9 mouse cellular contexts compared by ENCODE assay signal in genomic region chr5:66679222-66679621, GRCm38 (mm10). TPM values are rescaled to one million over a fixed set of nuclear protein-coding genes. Genes with fewer than 3 reads are reported as not detected.
DNase-seq lines count a peak whose midpoint lies in the region; ATAC-seq and TF ChIP-seq lines count a peak whose summit lies in the region.
"Had no signal": no experiment of that assay in that cellular context is flagged by ENCODE, and none has a peak within 500 bp of the region (broad histone marks: within the 10 kb centered on the region; RNA-seq: fewer than 3 reads in every experiment).

No protein-coding gene starts in this region.

- no peaks in the 10 kb centered on the region for H3K9me3 ChIP-seq in hindbrain, embryonic 14.5 days (ENCODE audit: control insufficient read depth, low read length)
- no peaks in the 10 kb centered on the region for H3K9me3 ChIP-seq in midbrain, postnatal 0 days (ENCODE audit: low read length)
- no peaks in the 10 kb centered on the region for H3K9me3 ChIP-seq in intestine, embryonic 16.5 days (ENCODE audit: control insufficient read depth, low read length)
- H3K9me3 ChIP-seq: embryonic facial prominence, embryonic 12.5 days had no signal

- peaks cover 55% of the 10 kb centered on the region for H3K36me3 ChIP-seq in hindbrain, embryonic 14.5 days (replicated peaks; ENCODE audit: control insufficient read depth, insufficient read depth)
- peaks cover 37% of the 10 kb centered on the region for H3K36me3 ChIP-seq in midbrain, postnatal 0 days (ENCODE audit: insufficient read depth, low read length)
- no peaks in the 10 kb centered on the region for H3K36me3 ChIP-seq in intestine, embryonic 16.5 days (ENCODE audit: control insufficient read depth, insufficient read depth, low read length)
- H3K36me3 ChIP-seq: embryonic facial prominence, embryonic 12.5 days had no signal

- peaks cover 19% of the 10 kb centered on the region for H3K4me1 ChIP-seq in hindbrain, embryonic 14.5 days (replicated peaks; ENCODE audit: control insufficient read depth, insufficient read depth, low read length)
- peaks cover 13% of the 10 kb centered on the region for H3K4me1 ChIP-seq in midbrain, postnatal 0 days (ENCODE audit: insufficient read depth, low read length)
- no peaks in the 10 kb centered on the region; the same call in 1 of the 2 replicates for H3K4me1 ChIP-seq in intestine, embryonic 16.5 days (ENCODE audit: control insufficient read depth, insufficient read depth, low read length)

- no peak for ATAC-seq in hindbrain, embryonic 14.5 days (ENCODE audit: low FRiP score)
- ATAC-seq in midbrain, postnatal 0 days (ENCODE audit: low FRiP score) = no peak
- no peak for ATAC-seq in intestine, embryonic 16.5 days
- no peak for ATAC-seq in megakaryocyte, adult 5-6 weeks (ENCODE audit: poor library complexity, severe bottlenecking)

- no peaks in the 10 kb centered on the region for H3K27me3 ChIP-seq in hindbrain, embryonic 14.5 days (ENCODE audit: control insufficient read depth, insufficient read depth, low read length)
- no peaks in the 10 kb centered on the region for H3K27me3 ChIP-seq in midbrain, postnatal 0 days (ENCODE audit: insufficient read depth, low read length)
- H3K27me3 ChIP-seq in intestine, embryonic 16.5 days (replicated peaks; ENCODE audit: control insufficient read depth, insufficient read depth, low read length) = peaks cover 21% of the 10 kb centered on the region

- TF ChIP-seq CTCF in midbrain, postnatal 0 days (IDR thresholded peaks at IDR 0.05) = no peak

- H3K4me2 ChIP-seq in hindbrain, embryonic 14.5 days (replicated peaks) = peak overlapping the region; percentile 63
- H3K4me2 ChIP-seq in midbrain, postnatal 0 days (ENCODE audit: low read depth, low read length, poor library complexity, severe bottlenecking) = peak overlapping the region; percentile 57
- H3K4me2 ChIP-seq in intestine, embryonic 16.5 days (ENCODE audit: low read depth, low read length) = no peak overlapping the region
- H3K4me2 ChIP-seq: embryonic facial prominence, embryonic 12.5 days had no signal

- peak; percentile 15 to 37 for DNase-seq in heart, postnatal 14 days
- DNase-seq in heart, adult 9 months (ENCODE audit: low spot score in 2 of 2) = no peak
- DNase-seq in adrenal gland, postnatal 14 days = peak; percentile 79
- DNase-seq in hindbrain, embryonic 14.5 days (ENCODE audit: low spot score) = no peak
- DNase-seq in midbrain, postnatal 0 days (ENCODE audit: low spot score) = peak; percentile 58
- DNase-seq in spleen, postnatal 10 days (ENCODE audit: low spot score in 2 of 2) = no peak

- H3K4me3 ChIP-seq in hindbrain, embryonic 14.5 days (replicated peaks; ENCODE audit: low read length) = peak overlapping the region; percentile 71
- H3K4me3 ChIP-seq in midbrain, postnatal 0 days (ENCODE audit: low read depth, low read length) = peak overlapping the region; percentile 83
- no peak overlapping the region for H3K4me3 ChIP-seq in intestine, embryonic 16.5 days (ENCODE audit: low read length)
- H3K4me3 ChIP-seq: embryonic facial prominence, embryonic 12.5 days had no signal

- 40% methylated on average over 10 of the region's 10 CpGs for WGBS in hindbrain, embryonic 14.5 days
- 36% methylated on average over 10 of the region's 10 CpGs for WGBS in midbrain, postnatal 0 days
- 66% methylated on average over 10 of the region's 10 CpGs for WGBS in intestine, embryonic 16.5 days

- intact Hi-C loops in heart, postnatal 14 days (cut with DNase I) = loop anchor here (5.0 kb wide), 1 partner anchor 57 kb away; no protein-coding TSS in a partner anchor

- H3K9ac ChIP-seq in hindbrain, embryonic 14.5 days = peak overlapping the region; percentile 82
- H3K9ac ChIP-seq in midbrain, postnatal 0 days (replicated peaks; ENCODE audit: low read length, poor library complexity, severe bottlenecking) = no peak overlapping the region
- H3K9ac ChIP-seq in intestine, embryonic 16.5 days (ENCODE audit: low read depth, low read length) = no peak overlapping the region
- H3K9ac ChIP-seq: embryonic facial prominence, embryonic 12.5 days had no signal

- no peak overlapping the region for H3K27ac ChIP-seq in hindbrain, embryonic 14.5 days
- no peak overlapping the region for H3K27ac ChIP-seq in midbrain, postnatal 0 days (ENCODE audit: low read depth, low read length)
- H3K27ac ChIP-seq in intestine, embryonic 16.5 days (ENCODE audit: low read length) = no peak overlapping the region
- H3K27ac ChIP-seq: embryonic facial prominence, embryonic 12.5 days had no signal

RNA-seq across cellular contexts. Expression of gene Uchl1, which starts 3.3 kb away (rescaled TPM):
- 10 to 100 TPM; 13.8 to 14.1 TPM for total RNA-seq in heart, postnatal 14 days (2021)
- total RNA-seq in adrenal gland, postnatal 14 days (2021) = 72.4 and 110 TPM in 2 replicates
- polyA plus RNA-seq in hindbrain, embryonic 14.5 days (2014; fragmentation: Nextera tagmentation; extraction: Ambion mirVana) = 1,396 and 1,527 TPM in 2 replicates
- 1,819 and 2,069 TPM in 2 replicates for total RNA-seq in midbrain, postnatal 0 days (2014; rRNA removed)
- polyA plus RNA-seq in midbrain, postnatal 0 days (2015; fragmentation: Nextera tagmentation; extraction: Ambion mirVana) = 2,098 and 2,247 TPM in 2 replicates
- polyA plus RNA-seq in intestine, embryonic 16.5 days (2015; fragmentation: Nextera tagmentation; extraction: Ambion mirVana) = 75.0 and 89.7 TPM in 2 replicates
- total RNA-seq in megakaryocyte, adult 5-6 weeks (2015) = not detected in 2 replicates
- 0.73 TPM in 1 of 2 replicates, not detected in the other for total RNA-seq in megakaryocyte, adult 5-6 weeks (2017)

Comparison
In these comparisons a context has a peak if more than half of its experiments do, and no peak if none do; other contexts are left out.
1. DNase-seq: peak in heart, postnatal 14 days (2 of 2), adrenal gland, postnatal 14 days (single experiment) and midbrain, postnatal 0 days (single experiment); none in heart, adult 9 months (0 of 2), hindbrain, embryonic 14.5 days (single experiment) and spleen, postnatal 10 days (0 of 2).
2. RNA of gene Uchl1, which starts 3.3 kb away (total RNA-seq): 1,819 to 2,069 TPM in midbrain, postnatal 0 days; 72.4 to 110 TPM in adrenal gland, postnatal 14 days, 13.8 to 14.1 TPM in heart, postnatal 14 days and 0.73 TPM in megakaryocyte, adult 5-6 weeks; every median in the first group is over 10 times any median in the second.